Mouse (Mus musculus) c-Kit-positive CD71-positive TER-119-negative erythroid progenitor cells, embryonic 14.5 days (primary cell): ENCODE measurements around the gene Tufm.

ENCODE experiments used
- DNase-seq: peaks from one replicate; pipeline ENCODE4 v3.0.0-alpha.2; 2013; ENCODE audit warnings: low read depth

Gene Tufm

DNA sequence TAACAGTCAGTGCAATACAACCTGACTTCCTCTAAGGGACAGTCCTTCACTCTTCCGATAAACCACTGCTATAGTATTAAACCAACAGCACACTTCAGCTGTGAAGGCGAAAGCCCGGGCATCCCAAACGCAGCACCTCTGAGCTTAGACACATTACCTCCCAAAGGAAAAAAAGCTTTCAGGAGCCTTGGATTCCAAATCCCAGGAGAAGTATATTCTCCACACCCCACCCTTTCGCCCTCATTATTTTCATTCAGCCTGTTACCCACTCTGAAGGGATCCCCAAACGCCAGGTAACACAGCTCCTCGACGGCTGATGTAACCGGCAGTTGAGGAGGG, 14.5 kb downstream of the Tufm start:
- DNase-seq = no peak

DNA sequence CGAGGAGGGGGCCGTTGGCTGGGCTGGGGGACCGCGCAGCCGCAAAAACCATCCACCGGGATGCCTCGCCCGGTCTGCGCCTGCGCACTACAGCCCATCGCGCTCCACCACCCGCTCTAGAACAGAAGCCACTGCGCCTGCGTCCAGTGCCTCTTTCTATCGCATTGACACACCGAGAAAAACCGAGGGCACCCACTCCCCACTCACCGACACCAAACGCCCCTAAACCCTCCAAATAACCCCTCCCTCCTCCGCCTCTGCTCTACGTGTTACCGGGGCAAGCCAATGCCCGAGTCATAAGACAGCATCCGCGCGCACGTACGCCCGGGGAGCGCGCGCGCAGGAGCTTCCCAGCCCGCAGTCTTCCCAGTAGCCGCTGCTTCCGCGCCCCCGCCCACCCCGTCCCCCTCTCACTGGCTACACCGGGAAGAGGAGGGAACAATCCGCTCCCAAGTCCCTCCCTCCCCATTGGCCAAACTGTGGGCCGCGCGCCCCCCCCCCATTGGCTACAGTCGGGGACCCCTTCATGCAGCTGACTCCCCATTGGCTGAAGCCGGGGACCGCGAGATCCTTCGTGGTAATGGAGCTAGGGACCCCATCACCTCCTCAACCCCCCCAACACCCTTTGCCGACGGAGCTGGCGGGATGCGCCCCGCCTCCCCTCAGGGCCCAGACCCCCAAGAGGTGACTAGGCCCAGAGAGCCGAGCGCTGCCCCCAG, 15.0 kb downstream of the Tufm start:
- peak; percentile 93 for DNase-seq

DNA sequence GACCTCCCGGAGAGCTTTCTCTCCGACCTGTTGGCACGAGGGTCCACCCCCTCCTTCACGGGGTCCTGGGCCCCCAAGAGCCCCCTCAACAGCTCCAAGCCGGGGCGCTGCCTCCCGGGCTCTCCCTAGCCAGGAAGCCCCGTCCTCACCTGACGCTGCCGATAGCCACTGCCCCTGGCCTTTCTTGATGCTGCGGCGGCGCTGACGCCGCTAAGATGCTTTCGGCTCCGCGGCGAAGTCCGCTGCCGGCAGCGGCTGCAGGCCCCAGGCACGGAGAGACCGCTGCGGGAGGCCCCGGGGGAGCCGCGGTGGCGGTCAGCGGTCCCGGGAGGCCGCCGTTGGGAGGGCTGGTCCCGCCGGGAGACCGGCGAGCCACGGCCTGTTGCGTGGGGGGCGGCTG, 15.6 kb downstream of the Tufm start:
- DNase-seq = no peak

DNA sequence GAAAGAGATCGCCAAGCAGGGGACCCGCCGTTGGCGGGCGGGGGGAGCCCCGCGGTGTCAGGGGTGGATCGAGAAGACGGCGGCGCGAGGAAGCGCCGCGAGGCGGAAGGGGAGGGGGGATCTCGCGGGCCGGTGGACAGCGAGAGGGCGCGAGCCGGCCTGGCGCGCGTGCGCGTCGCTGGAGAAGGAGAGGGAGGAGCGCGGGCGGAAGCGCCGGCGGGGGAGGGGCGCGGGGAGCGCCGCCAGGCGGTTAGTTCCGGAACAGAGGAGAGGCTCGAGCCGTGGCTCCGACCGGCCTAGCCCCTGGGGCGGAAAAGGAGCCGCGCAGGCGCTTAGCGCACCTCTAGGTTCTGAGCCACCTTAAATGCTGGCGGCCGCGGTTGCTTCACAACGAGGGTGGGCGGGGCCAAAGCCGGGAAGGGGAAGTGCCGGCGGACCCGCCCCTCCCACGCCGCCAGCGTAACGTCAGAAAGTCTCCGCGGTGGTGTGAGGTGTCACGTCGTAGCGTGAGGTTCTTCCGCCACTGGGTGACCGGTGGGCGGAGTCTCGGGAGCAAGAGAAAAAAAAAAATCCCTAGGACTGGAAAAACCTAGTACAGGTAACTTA, 16.2 kb downstream of the Tufm start, which contains the start of gene Atxn2l:
Gene Atxn2l (minus strand): TSS at position 165 of the 606 bp plus-strand sequence.
- DNase-seq = peak; percentile 96

DNA sequence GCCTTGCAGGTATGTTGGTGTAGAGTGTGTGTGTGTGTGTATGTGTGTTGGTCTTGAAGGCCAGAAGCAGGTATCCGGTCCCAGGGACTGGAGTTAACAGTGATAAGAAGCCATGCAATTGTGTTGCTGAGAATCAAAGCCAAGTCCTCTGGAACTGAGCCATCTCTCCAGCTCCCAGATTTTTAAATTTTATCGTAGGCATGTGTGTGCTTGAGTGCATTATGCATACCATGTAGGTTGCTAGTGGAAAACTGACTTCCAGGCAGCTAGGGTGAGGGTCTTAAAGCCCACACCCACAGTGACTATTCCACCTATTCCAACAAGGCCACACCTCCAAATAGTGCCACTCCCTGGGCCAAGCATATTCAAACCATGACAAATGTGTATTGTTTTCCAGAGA, 17.8 kb downstream of the Tufm start:
- DNase-seq = no peak

DNA sequence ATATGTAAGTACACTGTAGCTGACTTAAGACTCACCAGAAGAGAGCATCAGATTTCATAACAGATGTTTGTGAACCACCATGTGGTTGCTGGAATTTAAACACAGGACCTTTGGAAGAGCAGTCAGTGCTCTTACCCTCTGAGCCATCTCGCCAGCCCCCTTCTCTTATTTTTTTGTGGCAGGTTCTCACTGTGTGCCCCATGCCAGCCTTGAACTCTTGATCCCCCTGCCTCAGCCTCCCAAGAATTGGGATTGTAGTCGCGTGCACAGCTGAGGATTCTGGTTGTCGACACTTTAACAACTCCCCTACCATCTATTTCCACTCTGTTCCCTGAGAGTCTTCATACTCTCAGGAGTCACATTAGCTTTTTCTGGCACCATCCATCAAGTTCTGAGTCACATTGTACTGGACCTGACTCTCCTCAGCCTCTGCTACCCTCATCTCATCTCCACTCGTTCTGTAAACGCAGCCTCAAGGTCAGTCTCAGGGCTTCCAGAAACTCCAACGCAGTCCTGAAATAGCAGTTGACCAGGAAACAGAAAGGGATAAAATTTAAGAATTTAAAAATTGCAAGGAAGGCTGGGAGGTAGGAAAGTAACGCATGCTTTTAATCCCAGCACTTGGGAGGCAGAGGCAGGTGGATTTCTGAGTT, 20.1 kb downstream of the Tufm start:
- DNase-seq = no peak

DNA sequence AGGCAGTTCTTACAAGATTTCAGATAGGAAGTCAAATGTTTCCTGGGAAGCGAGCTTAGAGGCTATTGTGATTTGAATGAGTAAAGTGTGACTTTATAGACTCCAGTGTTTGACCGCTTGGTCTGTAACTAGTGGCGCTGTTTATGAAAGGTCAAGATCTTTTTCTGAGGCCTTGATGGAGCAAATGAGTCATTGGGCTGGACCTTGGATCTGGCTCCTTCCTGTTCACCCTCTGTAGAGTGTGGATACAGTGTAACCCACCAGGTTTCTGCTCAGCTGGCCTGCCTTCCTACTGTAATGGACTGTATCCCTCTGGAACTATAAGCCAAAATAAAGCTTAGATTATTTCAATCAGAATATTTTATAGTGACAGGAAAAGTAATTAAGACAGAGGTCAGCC, 24.1 kb downstream of the Tufm start:
- no peak for DNase-seq

DNA sequence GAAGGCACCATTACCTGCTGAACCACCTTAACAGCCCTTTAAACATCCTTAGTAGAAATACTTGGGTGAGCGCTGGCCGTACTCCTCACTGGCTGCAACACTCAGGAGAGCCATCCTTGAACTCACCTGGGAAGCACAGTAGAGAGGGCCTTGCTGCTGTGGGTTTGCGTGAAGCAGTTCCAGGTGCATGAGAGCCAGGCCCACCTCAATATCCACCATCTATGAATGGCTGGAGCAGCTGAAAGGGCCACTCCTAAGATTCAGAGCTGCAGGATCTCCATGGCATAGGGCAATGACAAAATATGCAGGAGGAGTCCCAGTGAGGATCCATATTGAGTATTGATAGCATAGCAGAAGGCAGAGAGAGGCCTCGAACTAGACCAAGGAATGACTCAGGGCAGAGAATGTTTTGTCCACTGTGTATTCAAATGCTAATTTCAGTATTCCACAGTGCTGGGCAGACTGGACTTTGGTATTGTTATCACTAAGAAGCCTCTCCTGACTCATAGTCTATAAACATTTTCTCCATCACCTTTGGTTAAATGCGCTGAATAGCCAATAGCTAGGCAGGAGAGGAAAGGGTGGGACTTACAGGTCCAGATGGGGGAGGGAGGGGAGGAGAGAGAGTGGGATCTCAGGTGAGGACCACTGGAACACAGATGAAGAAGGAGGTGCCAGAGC, 31.2 kb downstream of the Tufm start:
- DNase-seq = no peak

DNA sequence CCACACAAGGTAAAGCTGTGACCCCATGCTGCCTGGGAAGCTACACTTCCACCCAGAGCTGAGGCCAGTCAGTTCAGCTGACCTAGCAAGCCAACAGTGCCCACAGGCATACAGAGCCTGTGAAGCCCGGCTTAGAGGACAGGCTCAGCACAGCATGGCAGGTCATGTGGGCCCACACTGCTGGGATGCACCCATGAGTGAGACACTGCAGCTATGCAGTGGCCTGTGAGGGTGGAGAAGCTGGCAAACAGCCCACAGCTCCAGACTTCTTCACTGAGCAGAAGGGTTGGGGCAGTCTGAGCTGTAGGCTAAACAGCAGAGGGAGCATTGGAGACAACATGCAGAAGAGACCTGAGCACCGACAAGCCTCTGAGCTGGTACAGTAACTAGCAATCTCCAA, 32.4 kb downstream of the Tufm start:
- DNase-seq = no peak

DNA sequence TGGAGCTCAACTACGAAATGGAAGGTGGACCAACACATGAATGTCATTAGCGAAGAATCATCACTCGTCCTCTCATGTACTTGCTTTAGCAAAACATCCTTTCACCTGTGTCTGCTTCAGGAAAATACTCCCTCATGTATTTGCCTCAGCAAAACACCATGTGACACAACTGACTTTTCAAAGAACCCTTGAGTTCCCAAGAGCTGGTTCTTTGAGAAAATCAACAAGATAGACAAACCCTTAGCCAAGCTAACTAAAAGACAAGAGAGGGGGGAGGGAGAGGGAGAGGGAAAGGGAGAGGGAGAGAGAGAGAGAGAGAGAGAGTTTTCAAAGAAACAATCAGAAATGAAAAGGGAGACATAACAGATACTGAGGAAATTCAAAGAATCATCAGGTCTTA, 36.2 kb downstream of the Tufm start:
- no peak for DNase-seq

DNA sequence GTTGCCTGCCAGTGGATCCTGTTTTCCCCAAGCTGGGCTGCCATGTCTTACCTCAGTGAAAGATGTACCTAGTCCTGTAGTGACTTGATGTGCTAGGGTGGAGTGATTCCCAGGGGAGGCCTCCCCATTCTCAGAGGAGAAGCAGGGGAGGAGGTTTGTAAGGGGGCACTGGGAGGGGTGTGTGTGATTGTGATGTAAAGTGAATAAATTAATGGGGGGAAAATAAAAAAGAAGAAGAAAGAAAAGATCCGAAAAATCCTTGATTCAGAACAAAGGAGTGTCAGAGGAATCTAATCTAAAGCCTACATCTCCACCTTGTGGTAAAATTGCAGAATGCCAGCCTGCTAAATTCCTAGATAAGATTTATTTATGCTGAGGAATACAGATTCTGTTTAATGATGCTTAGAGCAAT, 41.0 kb downstream of the Tufm start:
- DNase-seq = peak; percentile 36

DNA sequence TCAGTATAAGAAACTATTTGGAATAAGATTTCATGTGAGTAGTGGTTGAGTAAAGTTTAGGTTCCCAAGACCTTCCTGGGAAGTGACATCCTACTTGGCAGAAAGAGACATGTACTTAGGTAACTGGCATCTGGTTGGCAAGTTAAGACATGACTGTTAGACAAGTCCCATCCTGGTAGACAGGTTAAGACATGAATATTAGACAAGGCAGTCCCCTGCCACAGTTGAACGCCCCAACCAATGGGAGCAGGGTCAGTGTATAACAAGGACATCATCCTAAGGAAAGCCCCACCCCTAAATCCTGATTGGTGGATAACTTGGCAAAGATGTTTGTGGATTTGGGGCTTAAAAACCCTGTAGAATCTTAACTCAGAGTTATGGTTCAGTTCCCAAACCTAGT, 46.3 kb downstream of the Tufm start:
- no peak for DNase-seq

DNA sequence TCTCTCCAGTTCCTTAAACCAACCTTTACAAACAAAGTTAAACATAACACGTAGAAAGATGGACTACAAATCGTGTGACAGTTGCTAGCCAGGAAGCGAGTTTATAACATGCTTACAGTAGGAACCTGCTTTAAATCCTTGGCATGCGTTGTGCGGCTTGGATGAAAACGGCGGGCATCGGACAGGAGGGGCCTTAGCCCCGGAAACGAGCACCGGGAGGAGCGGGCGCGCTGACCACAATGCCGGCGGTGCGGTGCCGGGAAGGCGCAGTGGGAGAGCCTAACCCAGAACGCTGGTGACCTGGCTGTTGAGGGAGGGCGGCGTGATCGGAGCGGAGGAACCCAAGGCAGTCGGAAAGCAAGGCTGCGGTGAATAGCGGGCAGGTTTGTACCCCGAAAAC, 48.6 kb downstream of the Tufm start:
- no peak for DNase-seq

DNA sequence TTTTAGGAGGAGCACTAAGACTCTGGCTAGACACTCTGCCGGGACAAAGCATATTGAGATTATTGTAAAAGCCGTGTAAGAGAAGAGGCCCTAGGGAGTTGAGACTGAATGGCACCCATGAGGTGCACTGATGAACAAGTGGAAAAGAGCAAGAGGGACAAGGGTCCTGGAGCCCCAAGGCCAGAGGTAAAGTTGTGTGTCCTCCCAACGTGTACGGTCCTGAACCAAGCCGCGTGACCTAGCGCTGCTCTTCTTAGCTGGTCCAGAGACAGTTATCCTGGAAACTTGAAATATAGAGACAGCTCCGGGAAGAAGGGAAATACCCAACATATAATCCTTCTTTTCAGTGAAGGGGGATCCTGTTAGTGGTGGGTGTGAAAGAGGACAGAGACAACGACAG, 49.3 kb downstream of the Tufm start:
- no peak for DNase-seq

DNA sequence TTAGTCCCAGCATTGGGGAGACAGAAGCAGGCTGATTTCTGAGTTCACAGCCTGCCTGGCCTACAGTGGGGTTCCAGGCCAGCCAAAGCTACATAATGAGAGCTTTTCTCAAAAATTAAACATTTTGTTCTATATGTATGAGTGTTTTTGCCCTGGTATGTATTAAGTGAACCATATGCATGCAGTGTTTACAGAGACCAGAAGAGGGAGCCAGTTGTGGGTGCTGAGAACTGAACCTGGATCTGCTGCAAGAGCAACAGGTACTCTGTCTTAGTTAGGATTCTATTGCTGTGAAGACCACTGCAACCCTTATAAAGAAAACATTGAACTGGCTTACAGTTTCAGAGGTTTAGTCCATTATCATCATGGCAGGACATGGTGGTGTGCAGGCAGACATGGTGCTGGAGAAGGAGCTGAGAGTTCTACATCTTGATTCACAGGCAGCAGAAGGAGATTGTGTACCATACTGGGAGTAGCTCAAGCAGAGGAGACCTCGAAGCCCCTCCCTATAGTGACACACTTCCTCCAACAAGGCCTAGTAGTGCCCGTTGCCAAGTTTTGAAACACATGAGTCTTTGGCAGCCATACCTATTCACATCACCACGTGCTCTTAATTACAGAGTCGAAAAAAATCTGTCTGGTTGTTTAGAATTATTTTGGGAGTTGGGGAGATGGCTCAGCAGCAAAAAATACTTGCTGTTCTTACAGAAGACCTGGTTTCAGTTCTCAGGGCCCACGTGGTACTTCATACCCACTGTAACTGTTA, 50.8 kb downstream of the Tufm start:
- peak; percentile 63 for DNase-seq
